Mouse (Mus musculus) bone marrow macrophage, adult 2 months (primary cell): Measurements from ENCODE around the gene Mapk8ip3.

Source experiments
- CTCF ChIP-seq: IDR thresholded peaks from 2 replicates; pipeline ENCODE4 v1.5.1; 2012; ENCODE audit warnings: low read depth, mild to moderate bottlenecking, low read length, moderate library complexity
- POLR2A ChIP-seq: IDR thresholded peaks from 2 replicates; pipeline ENCODE4 v1.6.1; 2012; ENCODE audit warnings: mild to moderate bottlenecking, low read depth, low read length, borderline replicate concordance

DNA sequence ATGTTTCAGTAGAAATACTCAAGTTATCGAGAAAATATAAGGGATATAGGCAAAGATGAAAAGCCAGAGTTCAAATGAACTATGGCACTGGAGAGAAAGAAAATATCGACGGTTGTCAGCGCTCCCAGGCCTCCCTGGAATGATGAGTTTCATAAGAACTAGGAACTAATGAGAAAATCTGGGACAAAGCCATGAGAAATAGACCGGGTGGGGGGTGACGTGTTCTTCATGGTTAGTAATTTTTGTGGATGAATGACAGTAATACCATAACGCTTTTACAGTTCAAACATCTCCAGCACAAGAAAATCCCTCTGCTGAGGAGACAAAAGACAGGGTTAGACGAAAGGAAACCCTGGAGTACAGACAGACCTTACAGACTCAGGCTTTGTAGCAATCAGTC, 22.6 kb upstream of the Mapk8ip3 start:
- TF ChIP-seq POLR2A (no peak), CTCF (no peak)
